Mouse (Mus musculus): ENCODE results near the gene Spdef. TPM values are rescaled to one million over a fixed set of nuclear protein-coding genes. Genes with fewer than 3 reads are reported as not detected.

Gene Spdef
- total RNA-seq, 2 experiments from 2014 or later: 0.29 TPM; not detected in 1

DNA sequence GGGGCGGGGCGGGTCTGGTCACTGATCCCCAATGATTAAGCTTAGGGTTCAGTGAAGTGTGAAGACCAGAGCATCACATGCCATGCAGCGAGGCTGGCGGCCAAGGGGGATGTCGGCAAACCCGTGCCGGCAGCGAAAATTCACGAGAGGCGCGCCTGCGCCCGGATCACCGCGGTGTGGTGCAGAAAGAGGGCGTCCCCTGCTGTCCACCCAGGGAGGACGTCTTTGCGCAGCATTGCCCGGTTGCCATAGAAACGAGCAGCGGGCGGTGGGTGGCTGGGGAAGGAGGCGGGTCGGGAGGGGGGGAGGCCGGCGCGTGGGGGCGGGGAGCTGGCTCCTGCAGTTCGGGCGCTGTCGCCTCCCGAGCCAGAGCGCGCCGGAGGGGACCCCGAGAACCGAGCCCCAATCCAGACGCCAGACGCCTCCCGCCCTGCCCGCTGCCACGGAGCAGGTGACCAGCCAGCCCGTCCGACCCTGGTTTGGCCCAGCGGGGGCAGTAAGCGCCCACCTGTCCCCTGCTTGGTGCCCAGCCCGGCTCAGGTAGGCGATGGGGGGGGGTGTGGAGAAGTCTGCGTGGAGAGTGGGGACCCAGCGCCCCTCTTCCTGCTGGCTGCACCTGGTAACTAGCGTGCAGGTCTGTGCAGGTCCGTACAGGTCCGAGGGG, 43.7 kb downstream of the Spdef start:
- DNase-seq: peak; percentile 34 to 51
- intact Hi-C loops (cut with DNase I): no loop called here

DNA sequence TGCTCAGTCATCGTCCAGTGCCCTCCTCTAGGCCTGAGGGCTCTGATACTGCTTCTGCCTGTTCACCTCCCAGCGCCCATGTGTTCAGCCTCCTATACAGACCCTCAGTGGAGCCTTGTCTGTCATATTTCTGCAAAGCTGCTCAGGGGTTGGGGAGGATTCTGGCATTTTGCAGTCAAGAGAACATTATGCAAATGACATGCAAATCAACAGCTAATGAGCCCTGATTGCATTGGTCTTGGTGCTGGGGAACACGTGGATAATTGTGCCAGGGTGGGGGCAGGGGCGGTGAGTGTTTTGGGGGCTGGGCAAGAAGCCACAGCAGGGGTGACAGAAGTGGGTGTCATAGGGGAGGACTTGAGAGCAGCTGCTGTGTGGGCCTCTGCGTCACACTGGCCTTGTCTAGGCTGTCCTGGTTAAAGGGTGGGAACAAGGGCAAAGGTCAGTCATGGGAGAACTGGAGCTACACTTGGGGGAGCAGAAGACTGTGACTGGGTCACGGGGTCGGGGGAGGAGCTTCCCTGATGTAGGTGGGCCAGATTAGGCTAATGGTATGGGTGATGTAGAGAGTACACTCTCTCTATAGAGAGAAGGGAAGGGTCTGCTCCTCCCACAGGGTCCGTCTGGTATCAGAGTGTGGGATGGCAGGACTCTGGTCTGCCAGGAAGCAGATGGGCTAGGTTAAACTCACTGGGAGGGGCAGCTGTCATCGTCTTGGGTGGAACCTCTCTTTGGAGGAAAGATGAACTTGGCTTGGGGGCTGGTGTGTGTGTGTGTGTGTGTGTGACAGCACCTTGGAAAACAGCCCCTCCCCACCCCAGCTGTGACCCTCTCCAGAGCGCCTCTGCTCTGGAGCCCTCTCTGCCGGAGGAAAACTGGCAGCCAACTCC, 49.6 kb downstream of the Spdef start:
- intact Hi-C loops (cut with DNase I): no loop called here

DNA sequence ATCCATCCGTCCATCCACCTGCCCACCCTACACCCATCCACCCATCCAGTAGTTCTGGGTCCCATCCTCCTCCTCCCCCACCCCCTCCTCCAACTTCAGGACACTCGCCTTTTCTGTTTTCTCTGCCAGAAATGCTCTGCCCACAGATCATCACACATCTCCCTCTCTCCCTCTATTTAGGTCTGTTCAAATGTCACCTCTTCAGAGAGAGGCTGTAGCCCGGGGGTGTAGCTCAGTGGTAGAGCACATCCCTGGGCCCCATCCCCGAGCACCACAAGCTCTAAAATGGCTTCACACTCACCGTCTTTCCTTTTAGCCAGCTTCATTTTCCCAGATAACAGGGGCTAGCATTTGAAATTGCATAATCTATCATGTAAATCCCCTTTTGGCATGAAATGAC, 51.0 kb downstream of the Spdef start:
- DNase-seq: no peak
- intact Hi-C loops (cut with DNase I): no loop called here

More for the DNA sequence above, 49.6 kb downstream of the Spdef start:
- DNase-seq: no peak

DNA sequence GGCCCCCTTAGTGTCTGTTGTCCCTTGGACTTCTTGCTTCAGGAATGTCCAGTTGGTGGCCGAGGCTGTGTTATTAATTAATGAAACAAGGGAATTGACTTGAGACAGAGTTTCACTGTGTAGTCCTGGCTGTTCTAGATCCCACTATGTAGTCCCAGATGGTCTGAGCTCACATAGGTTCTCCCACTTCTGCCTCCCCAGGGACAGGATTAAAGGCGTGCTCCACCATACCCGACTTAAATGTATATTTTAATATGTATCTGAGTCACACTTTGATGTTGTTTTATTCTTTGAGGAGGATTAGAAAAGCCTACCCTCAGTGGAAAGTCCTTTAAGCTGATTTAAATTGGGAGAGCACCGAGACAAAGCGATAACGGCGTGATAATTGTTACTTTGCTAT, 52.5 kb downstream of the Spdef start:
- intact Hi-C loops (cut with DNase I): no loop called here
- DNase-seq: no peak

DNA sequence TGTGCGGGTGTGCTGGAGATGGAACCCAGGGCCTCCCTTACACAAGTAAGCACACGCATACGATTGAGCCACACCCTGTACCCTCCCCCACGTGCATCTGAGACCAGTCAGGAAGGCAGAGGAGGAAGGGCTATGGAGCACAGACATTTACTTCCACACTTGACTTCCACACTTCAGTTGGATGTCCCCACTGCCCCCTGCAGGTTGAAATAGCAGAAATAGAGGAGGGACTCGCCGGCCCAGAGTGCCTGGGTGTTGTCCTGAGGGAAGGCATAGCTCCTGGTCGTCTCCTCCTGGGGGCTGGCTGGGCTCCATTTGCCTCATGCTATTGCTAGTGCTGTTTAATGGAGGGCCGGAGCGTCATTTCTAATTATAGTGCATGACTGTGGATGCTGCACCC, 53.3 kb downstream of the Spdef start:
- intact Hi-C loops (cut with DNase I): no loop called here
- DNase-seq: peak in 1 of 2 experiments; percentile 22

DNA sequence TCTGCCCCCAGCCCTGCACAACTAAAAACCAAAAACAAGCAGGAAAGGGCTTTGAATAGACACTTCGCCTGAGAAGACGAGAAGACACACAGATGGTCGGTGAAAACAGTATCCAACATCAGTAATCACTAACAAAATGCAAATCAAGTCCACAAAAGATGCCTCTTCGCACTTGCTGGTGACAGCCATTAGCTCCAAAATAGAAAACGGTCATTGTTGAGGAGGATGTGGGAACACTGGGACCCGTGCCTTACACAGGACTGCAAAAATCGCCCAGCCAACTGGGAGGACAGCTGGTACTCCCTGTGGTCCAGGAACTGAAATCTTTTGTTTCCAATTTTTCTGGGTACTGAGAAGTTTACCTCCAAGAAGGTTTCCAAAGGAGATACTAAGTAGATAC, 54.8 kb downstream of the Spdef start:
- intact Hi-C loops (cut with DNase I): no loop called here
- DNase-seq: no peak

DNA sequence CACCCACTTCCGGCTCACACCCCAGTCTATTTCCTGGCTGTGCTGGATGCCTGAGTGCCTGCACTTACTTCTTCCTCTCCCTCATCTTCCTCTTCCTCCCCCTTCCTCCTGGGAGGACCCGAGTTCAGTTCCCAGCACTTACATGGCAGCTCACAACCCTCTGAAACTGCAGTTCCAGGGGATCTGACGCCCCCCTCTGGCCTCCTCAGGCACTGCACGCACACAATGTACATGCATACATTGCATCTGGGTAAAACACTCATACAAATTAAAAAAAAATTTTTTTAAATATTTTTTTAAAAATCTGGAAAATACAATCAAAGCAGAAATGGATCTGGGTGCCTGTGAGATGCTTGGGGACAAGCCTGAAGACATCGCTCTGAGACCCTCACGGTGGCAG, 57.0 kb downstream of the Spdef start:
- intact Hi-C loops (cut with DNase I): no loop called here
- DNase-seq: no peak

Other genes with a start within 250 kb of the Spdef start
- under 1 TPM in 1 of 2 experiments, not detected in 1; 0.20 TPM for gene Grm4, start 207.6 kb downstream of the Spdef start, total RNA-seq (2021)
- 10 to 100 TPM; 42.5 to 47.3 TPM for gene Hmga1, start 172.5 kb downstream of the Spdef start, total RNA-seq (2021)
- gene AI413582, start 163.2 kb downstream of the Spdef start, total RNA-seq (2021): 10 to 100 TPM; 10.2 to 11.2 TPM
- 100 to 1,000 TPM; 380 to 410 TPM for gene Nudt3, start 105.5 kb downstream of the Spdef start, total RNA-seq (2021)
- 1 to 10 TPM in 1 of 2 experiments, not detected in 1; 1.0 TPM for gene RPS10-NUDT3, start 93.7 kb downstream of the Spdef start, total RNA-seq (2021)
- 100 to 1,000 TPM; 713 to 733 TPM for gene Rps10, start 92.3 kb downstream of the Spdef start, total RNA-seq (2021)
- gene Pacsin1, start 73.4 kb downstream of the Spdef start, total RNA-seq (2021): under 1 TPM; 0.05 to 0.20 TPM
- gene D17Wsu92e, start 91.7 kb upstream of the Spdef start, total RNA-seq (2021): 100 to 1,000 TPM; 109 to 112 TPM
- 10 to 100 TPM; 82.0 to 85.1 TPM for gene Snrpc, start 109.2 kb upstream of the Spdef start, total RNA-seq (2021)
- 10 to 100 TPM; 16.5 to 22.1 TPM for gene Uhrf1bp1, start 127.5 kb upstream of the Spdef start, total RNA-seq (2021)
- gene Anks1, start 180.4 kb upstream of the Spdef start, total RNA-seq (2021): 10 to 100 TPM; 64.7 to 68.0 TPM
- gene Taf11, start 180.9 kb upstream of the Spdef start, total RNA-seq (2021): 10 to 100 TPM; 24.0 to 24.3 TPM

Measured in heart, postnatal 10 days (tissue).